Mouse (Mus musculus) urinary bladder, postnatal 25 days (tissue): Measurements from ENCODE around the gene Haus5.

Source experiments
- DNase-seq: peaks from one replicate; pipeline ENCODE4 v3.0.0; 2022; ENCODE audit warnings: low spot score

The Haus5 gene

GRCm38 (mm10) chr7:30664529-30665200 lies at the start of gene Haus5:
Gene Haus5, minus strand, starts transcription at chr7:30664994.
- peak; percentile 87 for DNase-seq

DNA sequence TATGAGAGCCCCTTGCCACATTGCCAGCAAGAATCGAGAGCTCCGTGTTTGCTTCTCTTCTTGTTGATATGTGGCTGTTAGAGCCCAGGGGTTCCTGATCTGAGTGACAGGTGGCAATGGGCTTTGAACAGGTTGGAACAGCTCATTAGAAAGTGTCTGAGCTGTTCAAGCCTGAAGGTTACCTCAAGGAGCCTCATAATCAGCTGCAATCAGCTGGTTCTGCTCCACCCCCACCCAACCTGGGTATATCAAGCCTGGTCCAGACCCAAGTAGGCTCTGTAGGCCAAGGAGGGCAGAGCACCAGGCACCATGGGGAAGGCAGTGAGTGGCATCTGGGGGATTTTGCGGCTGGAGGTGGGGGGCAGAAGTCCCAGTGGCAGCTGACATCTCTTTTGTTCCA lies 47.1 kb upstream of the Haus5 start, which contains the start of gene Atp4a:
Atp4a (plus strand) TSS at position 268 of the 400 bp plus-strand sequence.
- DNase-seq: no peak

DNA sequence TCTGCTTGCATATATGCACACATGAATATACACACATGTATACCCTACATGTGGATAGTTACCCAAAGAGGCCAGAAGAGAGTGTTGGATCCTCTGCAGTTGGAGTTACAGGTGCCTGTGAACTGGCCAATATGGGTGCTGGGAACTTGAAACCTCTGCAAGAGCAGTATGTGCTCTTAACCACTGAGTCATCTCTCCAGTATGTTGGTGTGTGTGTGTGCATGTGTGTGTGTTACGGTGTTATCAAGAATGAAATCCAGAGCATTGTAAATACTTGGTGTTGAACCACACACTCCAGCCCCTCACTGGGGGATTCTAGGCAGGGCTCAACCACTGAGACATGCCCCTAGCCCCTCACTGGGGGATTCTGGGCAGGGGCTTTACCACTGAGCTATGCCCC lies 42.6 kb upstream of the Haus5 start:
- DNase-seq: no peak

- DNase-seq: no peak
These were observed 41.6 kb upstream of the Haus5 start for GRCm38 (mm10) chr7:30706214-30706882.

- DNase-seq: no peak
These were observed 33.8 kb upstream of the Haus5 start, which contains the start of gene 2200002J24Rik for GRCm38 (mm10) chr7:30698589-30698988. Gene 2200002J24Rik, plus strand, starts transcription at chr7:30698926.

GRCm38 (mm10) chr7:30698101-30698500 lies 33.3 kb upstream of the Haus5 start:
- no peak for DNase-seq

DNA sequence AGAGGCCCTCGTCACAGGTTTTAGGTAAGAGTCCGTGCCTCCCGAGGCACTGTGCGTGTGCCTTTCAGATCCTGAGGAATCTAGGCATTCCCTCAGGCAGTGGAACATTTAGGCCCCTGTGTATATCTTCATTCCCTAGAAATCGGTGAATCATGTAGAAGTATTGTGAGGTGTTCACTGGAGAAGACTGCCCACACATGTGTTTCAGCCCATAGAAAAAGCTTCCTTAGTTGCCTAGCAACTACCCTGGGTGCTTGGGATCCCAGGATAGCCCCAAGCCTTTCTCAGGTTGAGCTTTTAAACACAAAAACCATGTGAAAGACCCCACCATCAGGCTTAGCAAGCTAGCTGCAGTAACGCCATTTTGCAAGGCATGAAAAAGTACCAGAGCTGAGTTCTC lies 23.5 kb upstream of the Haus5 start:
- DNase-seq: no peak

DNA sequence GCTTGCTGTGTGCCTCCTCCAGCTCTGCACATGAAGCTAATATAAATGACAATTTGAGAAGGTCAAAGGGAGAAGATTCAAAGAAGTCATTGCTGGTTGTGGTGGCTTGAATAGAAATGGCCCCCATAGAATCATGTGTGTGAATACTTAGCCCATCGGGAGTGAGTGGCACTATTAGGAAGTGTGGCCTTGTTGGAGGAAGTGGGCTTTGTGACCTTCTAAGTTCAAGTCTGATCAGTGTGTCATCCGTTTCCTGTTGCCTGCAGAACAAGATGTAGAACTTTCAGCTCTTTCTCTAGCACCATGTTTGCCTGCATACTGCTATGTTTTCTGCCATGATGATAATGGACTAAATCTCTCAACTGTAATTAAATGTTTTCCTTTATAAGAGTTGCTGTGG lies 18.6 kb upstream of the Haus5 start:
- DNase-seq: no peak

DNA sequence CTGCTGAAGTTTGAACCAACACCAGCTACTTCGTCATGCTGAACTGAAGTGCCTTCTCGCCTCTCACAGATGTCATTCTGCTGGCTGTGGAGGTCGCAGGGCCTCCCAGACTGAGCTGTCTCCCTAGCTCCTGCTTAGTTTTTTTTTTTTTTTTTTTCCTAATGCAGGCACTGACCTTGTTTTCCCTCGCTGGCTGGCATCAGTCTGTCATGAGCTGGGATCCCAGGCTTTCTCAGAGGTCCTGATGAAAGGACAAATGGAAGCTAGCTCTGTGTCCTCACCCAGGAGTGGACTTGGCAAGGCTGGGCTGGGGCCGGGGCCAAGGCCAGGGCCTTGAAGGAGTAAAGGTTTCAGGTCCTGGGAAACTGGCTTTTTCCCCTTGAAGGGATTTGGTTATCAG lies 17.1 kb upstream of the Haus5 start:
- no peak for DNase-seq

DNA sequence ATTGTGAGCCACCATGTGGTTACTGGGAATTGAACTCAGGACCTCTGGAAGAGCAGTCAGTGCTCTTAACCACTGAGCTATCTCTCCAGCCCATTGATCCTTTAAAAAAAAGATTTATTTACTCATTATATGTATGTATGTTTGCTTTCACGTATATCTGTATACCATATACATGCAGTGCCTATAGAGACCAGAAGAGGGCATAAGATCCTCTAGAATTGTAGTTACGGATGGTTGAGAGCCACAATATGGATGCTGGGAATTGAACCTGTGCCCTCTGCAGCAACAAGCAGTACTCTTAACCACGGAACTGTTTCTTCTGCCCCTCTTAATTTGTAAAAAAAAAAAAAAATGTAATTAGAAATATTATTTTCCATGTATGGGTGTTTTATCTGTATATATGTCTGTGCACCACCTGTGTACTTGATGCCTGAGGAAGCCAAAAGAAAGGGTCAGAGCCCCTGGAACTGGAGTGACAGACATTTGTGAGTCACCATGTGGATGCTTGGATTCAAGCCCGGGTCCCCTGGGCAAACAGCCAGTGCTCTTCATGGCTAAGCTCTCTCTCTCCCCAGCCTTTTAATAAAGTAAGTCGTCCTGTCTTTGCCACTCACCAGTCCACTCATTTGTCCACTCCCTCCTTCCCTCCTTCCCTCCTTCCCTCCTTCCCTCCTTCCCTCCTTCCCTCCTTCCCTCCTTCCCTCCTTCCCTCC lies 13.6 kb upstream of the Haus5 start:
- no peak for DNase-seq

- DNase-seq: no peak
These were observed 6.7 kb upstream of the Haus5 start, which contains the start of gene Pmis2 for GRCm38 (mm10) chr7:30671480-30671879. Gene Pmis2, minus strand, starts transcription at chr7:30671605.

- DNase-seq: no peak
These were observed 4.4 kb upstream of the Haus5 start for GRCm38 (mm10) chr7:30669229-30669628.

DNA sequence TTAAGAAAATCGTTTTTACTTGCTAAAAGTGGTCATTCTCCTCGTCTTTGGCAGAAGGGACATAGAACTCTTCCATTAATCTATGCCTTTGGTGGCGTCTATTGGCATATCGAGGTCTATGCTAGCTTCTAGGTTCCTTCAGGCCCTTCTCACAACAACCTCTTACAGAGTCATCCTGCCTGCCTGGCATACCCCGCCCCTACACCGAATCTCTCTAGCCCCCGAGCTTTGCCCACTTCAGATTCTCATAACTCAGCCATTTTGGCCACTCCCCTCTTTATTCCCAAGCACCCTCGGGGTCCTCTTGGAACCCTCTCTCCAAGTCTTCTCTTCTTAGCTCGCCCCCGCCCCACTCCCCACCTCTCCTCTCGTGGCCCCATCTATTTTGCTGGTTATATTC lies 527 bp upstream of the Haus5 start:
- DNase-seq: no peak

DNA sequence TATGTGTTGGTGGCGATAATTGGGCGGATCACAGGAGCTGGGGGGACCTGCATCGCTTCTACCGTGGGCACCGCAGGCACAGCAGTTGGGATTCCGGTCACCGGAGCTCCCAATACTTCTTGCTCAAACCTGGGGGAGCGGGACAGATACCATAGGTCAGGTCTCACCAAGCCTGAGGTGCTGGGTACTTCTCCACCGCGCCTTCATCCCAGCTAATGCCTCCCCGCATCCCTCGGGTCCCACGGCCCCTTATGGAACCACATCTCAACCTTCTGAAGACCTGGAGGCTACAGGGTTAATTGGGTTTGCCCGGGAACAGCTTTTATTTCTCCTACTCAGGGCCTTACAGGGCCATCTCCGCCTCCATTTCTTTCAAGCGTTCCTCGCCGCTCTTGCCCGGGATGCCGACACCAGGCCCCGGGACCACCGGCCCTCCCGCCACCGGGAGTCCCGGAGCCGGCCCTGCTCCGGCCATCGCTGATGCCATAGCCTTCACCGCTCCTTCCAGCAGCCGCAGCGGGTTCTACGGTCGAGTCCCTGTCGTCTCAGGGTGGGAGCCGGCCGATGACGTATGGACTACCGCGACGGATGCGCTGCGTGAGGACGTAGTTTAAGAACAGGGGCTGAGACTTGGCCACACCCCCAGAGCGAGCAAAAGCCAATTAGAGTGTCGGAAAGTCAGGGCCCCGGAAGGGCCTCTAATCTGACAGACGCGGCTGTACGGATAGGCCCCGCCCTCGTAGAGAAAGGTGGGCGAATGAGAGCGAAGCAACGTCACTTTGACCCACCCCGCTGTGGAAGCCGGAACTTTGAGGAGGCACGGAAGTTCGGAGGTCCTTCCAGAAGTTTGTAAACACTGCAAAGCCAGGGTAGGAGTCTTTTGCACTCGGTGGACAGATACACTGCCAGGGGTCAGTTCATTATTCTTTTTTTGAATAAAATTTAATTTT lies 14.9 kb downstream of the Haus5 start, which contains the start of gene Rbm42:
Rbm42 (minus strand) TSS at position 727 of the 950 bp plus-strand sequence.
- peak; percentile 95 for DNase-seq

DNA sequence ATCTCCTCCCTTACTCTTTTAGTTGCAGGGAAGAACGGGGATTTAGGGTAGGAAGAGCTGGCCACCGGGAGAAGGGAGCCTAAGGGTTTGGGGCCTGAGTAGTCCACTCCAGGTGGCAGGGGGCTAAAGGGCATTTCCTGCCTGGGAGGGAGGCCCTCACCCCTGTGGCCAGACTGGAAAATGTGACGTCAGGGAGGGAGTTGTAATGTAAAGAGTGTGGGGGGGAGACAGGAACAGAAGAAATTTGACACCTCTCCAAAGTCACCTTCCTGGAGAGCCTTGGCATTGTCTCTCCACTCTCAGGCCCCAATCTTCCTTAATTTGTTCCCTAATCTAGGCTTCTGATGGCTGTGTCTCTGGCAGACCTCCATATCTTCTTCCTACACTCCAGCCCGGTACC lies 25.7 kb downstream of the Haus5 start:
- no peak for DNase-seq

GRCm38 (mm10) chr7:30636395-30636794 lies 28.4 kb downstream of the Haus5 start:
- no peak for DNase-seq

DNA sequence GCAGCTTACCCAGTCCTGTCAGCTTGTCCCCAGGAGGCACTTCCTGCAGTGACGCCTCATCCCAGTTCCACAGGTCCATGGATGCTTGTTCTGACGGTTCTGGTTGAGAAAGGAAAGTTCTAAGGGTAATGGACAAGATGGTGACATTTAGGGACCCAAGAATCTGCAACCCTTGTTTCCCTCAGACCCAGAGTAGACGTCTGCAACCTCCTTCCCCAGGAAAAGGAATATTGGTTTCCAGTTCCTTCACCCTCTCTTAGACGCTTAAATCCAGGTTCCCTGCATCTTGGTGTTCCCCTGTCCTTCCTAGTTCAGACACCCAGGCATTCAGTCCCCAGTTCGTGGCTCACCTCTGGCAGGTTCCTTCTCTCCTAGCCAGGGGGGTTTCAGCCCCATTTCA lies 29.0 kb downstream of the Haus5 start, which contains the start of gene Etv2:
Etv2 (minus strand) TSS at position 101 of the 400 bp plus-strand sequence.
- no peak for DNase-seq

- peak; percentile 32 for DNase-seq
These were observed 30.2 kb downstream of the Haus5 start for GRCm38 (mm10) chr7:30634621-30635020.

- DNase-seq: no peak
These were observed 30.9 kb downstream of the Haus5 start for GRCm38 (mm10) chr7:30633762-30634412.

GRCm38 (mm10) chr7:30629013-30629412 lies 35.8 kb downstream of the Haus5 start:
- no peak for DNase-seq

DNA sequence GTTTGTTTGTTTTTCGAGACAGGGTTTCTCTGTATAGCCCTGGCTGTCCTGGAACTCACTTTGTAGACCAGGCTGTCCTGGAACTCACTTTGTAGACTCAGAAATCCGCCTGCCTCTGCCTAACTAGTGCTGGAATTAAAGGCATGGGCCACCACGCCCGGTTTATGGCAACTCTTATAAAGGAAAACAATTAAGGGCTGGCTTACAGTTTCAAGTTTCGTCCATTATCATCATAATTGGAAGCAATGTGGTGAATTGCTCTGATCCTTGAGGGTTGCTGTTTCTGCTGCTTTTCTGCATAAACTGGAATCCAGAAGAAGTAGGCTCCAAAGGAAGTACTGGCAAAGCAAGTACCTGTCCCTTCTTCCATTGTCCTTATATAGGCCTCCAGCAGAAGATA lies 38.1 kb downstream of the Haus5 start:
- DNase-seq: no peak
